Mouse (Mus musculus): ENCODE results near the gene Pira2.
"Not testable (repeated sequence)": the region's sequence is repeated elsewhere in the genome, so short reads cannot be mapped to it uniquely, and the experiment has no call there.

DNA sequence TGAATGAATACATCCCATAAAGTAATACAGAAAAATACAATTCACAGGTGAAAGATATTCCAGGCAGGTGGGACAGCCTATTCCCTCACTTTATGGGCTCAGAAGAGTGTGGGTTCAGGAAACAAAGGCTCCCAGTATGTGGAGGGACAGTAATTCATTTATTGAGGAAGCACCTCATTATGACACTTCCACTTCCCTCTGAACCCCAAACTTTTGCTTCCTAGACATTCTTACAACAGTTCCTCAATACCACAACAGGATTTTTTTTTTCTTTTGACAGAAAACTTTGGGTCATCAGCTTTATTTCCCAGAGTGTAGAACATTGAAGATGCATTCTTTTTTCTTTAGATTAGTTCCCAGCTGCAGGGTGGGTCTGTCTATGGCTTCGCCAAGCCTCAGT, 7.0 kb downstream of the Pira2 start:
- TF ChIP-seq CTCF, EP300 (IDR thresholded peaks at IDR 0.05; ENCODE audit: low read depth): not testable (repeated sequence)
